Mouse (Mus musculus) spleen, adult 2 months (tissue): ENCODE results near the gene Hoxd10. TPM values are rescaled to one million over a fixed set of nuclear protein-coding genes. Genes with fewer than 3 reads are reported as not detected.

Experiments
- DNase-seq, 2 experiments: peaks; one replicate each; pipeline versions ENCODE4 v3.0.0 to v3.0.0-alpha.2; 2012 to 2021; ENCODE audit warnings: low spot score in 2 of 2, low read depth in 1 of 2
- H3K27ac ChIP-seq: fragments of 200-500 bp; 2 replicates; pipeline ENCODE4 v1.5.1; 2012; ENCODE audit warnings: low read length, inconsistent platforms; ENCODE audit not compliant: insufficient read depth
- H3K27me3 ChIP-seq: fragments of 200-500 bp; 2 replicates; pipeline ENCODE4 v1.6.1; 2012; ENCODE audit warnings: mild to moderate bottlenecking, moderate library complexity, low read length, inconsistent platforms; ENCODE audit not compliant: control insufficient read depth, insufficient read depth
- H3K36me3 ChIP-seq: fragments of 200-500 bp; 2 replicates; pipeline ENCODE4 v1.6.1; 2012; ENCODE audit warnings: mild to moderate bottlenecking, low read length, inconsistent platforms; ENCODE audit not compliant: control insufficient read depth, insufficient read depth
- H3K4me1 ChIP-seq: fragments of 200-500 bp; 2 replicates; pipeline ENCODE4 v1.6.1; 2011; ENCODE audit warnings: inconsistent platforms; ENCODE audit not compliant: control insufficient read depth, insufficient read depth, insufficient read length
- H3K4me3 ChIP-seq: fragments of 200-500 bp; 2 replicates; pipeline ENCODE4 v1.5.1; 2011; ENCODE audit warnings: mild to moderate bottlenecking, inconsistent platforms; ENCODE audit not compliant: insufficient read depth, insufficient read length; ENCODE audit errors: extremely low read depth
- CTCF ChIP-seq: fragments of 200-500 bp; IDR thresholded peaks from 2 replicates; pipeline ENCODE4 v1.5.1; 2011; ENCODE audit warnings: mild to moderate bottlenecking, inconsistent platforms; ENCODE audit not compliant: insufficient read depth, insufficient read length, insufficient replicate concordance; ENCODE audit errors: extremely low read depth
- POLR2A ChIP-seq: fragments of 200-500 bp; IDR thresholded peaks from 2 replicates; pipeline ENCODE4 v1.6.1; 2011; ENCODE audit warnings: low read depth, low read length, inconsistent platforms
- WGBS: fragments of 180-500 bp; shearing (Covaris S2); methylation state at CpG from one replicate; pipeline ENCODE4 v1.1.7; 2018; 5-methylcytosine and 5-hydroxymethylcytosine counted together
- polyA plus RNA-seq: library from polyadenylated mRNA; depleted of rRNA; stranded (reverse); fragments of >200 nt; gene quantifications from 2 replicates; pipeline ENCODE4 v1.2.3, GENCODE M21; 2012

Hoxd10 gene
- polyA plus RNA-seq, 1 experiment = not detected

DNA sequence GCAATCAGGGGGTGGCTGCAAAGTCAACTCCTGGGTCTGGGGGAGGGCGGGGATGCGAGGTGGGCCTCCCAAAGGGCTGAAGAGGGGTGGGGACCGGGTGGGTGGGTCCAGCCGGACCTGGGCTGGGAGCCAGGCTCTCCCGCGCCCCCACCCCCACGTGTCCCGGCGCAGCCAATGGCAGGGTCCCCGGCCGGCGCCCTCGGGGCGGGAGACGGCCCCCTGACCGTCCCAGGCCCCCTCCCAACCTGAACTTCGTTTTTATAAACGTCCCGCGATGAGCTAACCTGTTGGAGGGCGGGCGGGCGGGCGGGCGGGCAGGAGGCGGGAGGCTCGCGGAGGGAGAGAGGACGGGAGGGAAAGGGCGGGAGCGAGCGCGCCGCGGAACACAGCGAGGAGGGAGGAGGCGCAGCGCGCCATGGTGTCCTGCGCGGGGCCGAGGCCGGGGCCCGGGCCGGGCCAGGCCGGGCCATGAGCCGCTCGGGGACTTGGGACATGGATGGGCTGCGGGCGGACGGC, 23.8 kb upstream of the Hoxd10 start, which contains the start of gene Hoxd13:
Gene Hoxd13 (plus strand): TSS at position 469 of the 516 bp plus-strand sequence.
- DNase-seq = no peak
- TF ChIP-seq POLR2A (no peak), CTCF (no peak)
- H3K4me1 ChIP-seq = peaks cover 1% of the 10 kb centered on the region
- WGBS = 3% methylated on average over 35 of the region's 51 CpGs
- H3K27ac ChIP-seq = no peak within 1 kb of the TSS
- H3K4me3 ChIP-seq = peak within 1 kb of the TSS; percentile 4; the same call in 1 of the 2 replicates
- H3K36me3 ChIP-seq = no peaks in the 10 kb centered on the region
- H3K27me3 ChIP-seq = peaks cover 31% of the 10 kb centered on the region

DNA sequence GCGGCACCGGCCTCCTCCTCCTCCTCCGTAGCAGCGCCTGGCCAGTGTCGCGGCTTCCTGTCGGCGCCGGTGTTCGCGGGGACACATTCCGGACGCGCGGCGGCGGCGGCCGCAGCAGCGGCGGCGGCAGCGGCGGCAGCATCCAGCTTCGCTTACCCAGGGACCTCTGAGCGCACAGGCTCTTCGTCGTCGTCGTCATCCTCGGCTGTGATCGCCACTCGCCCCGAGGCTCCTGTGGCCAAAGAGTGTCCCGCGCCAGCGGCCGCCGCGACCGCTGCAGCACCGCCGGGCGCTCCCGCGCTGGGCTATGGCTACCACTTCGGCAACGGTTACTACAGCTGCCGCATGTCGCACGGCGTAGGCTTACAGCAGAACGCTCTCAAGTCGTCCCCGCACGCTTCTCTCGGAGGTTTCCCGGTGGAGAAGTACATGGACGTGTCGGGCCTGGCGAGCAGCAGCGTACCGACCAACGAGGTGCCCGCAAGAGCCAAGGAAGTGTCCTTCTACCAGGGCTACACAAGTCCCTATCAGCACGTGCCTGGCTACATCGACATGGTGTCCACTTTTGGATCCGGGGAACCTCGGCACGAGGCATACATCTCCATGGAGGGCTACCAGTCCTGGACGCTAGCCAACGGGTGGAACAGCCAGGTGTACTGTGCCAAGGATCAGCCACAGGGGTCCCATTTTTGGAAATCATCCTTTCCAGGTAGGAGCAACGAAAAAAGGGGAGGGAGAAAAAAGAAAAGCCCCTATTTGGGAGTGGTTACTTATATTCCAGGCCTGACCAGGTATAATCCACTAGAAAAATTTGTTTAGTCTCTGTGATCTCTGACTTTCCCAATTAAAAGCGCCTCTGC, 23.1 kb upstream of the Hoxd10 start:
- TF ChIP-seq POLR2A (no peak), CTCF (no peak)
- Histone ChIP-seq H3K27ac (no peak overlapping the region), H3K4me1 (peaks cover 2% of the 10 kb centered on the region), H3K27me3 (peaks cover 33% of the 10 kb centered on the region), H3K36me3 (no peaks in the 10 kb centered on the region), H3K4me3 (0 out of 2 replicates have a peak overlapping the region, but pooled peaks have one; percentile 4)
- WGBS = 2% methylated on average over 70 of the region's 74 CpGs
- no peak for DNase-seq

DNA sequence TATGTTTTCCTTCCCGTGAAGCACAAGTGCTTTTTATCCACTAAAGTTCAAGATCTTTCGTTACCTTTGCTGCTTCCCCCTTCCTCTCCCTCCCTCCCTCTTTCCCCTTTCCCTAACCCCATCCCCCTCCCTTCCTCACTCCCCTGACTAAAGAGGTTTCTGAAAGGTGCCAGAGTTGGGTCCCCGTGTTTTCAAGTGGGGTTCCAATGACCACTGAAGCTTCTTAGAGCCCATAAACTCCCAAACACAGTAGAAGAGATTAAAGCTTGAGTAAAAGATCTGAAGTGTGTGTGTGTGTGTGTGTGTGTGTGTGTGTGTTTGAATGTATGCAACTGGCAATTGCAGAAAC, 22.5 kb upstream of the Hoxd10 start:
- WGBS = 11% methylated on average over 3 of the region's 3 CpGs
- no peak overlapping the region for H3K4me3 ChIP-seq
- peaks cover 35% of the 10 kb centered on the region for H3K27me3 ChIP-seq
- TF ChIP-seq CTCF = no peak
- no peak for TF ChIP-seq POLR2A
- H3K36me3 ChIP-seq = no peaks in the 10 kb centered on the region
- peaks cover 2% of the 10 kb centered on the region for H3K4me1 ChIP-seq
- no peak for DNase-seq
- H3K27ac ChIP-seq = no peak overlapping the region

DNA sequence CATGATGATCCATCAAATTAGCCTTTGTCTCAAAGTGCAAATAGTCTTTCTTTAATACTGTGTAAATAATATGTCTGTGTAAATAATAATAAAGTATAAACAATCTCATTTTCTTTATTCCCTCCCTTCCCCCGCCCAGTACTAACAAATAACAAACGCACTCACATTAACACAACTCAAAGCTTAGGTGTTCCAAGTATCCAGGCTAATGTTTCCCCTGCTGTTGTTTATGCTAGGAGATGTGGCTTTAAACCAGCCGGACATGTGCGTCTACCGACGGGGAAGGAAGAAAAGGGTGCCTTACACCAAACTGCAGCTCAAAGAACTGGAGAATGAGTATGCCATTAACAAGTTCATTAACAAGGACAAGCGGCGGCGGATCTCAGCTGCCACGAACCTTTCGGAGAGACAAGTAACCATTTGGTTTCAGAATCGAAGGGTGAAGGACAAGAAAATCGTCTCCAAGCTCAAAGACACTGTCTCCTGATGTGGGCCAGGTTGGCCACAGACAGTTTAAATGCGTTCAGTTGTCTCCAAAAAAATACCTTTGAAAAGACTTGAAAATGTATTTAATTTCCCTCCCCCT, 22.0 kb upstream of the Hoxd10 start:
- Histone ChIP-seq H3K27ac (no peak overlapping the region), H3K4me3 (no peak overlapping the region), H3K4me1 (peaks cover 2% of the 10 kb centered on the region), H3K27me3 (peaks cover 37% of the 10 kb centered on the region), H3K36me3 (no peaks in the 10 kb centered on the region)
- 6% methylated on average over 14 of the region's 14 CpGs for whole genome bisulfite sequencing
- DNase-seq = no peak
- TF ChIP-seq CTCF = no peak
- no peak for TF ChIP-seq POLR2A

GRCm38 (mm10) chr2:74670632-74671188, 21.0 kb upstream of the Hoxd10 start:
- Histone ChIP-seq H3K27me3 (peaks cover 43% of the 10 kb centered on the region), H3K4me3 (no peak overlapping the region), H3K36me3 (no peaks in the 10 kb centered on the region), H3K27ac (no peak overlapping the region), H3K4me1 (peaks cover 2% of the 10 kb centered on the region)
- DNase-seq = no peak
- no peak for TF ChIP-seq CTCF
- TF ChIP-seq POLR2A = no peak
- 20% methylated on average over 3 of the region's 3 CpGs for WGBS

DNA sequence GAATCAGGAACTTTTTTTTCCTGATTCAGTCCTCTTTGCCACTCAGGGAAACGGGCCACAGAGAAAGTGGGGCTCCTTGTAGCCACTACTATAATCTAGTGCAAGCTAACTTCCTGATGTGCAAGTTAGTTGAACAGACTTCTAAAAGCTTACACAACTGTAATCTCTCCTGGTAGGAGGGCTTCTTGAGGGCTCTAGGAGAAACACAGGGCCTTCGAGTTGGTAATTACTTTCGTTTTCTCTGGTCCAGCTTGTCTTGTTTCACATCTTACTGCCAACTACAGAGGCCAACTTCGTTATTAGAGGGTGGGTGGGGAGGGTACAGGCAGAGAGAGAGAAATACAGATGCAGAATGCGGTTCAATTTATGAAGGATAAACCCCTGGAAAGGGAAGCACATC, 19.9 kb upstream of the Hoxd10 start:
- H3K27me3 ChIP-seq = peaks cover 40% of the 10 kb centered on the region
- H3K27ac ChIP-seq = no peak overlapping the region
- no peak for TF ChIP-seq CTCF
- TF ChIP-seq POLR2A = no peak
- H3K36me3 ChIP-seq = no peaks in the 10 kb centered on the region
- WGBS = 23% methylated on average over 5 of the region's 5 CpGs
- H3K4me3 ChIP-seq = no peak overlapping the region
- peaks cover 2% of the 10 kb centered on the region for H3K4me1 ChIP-seq
- DNase-seq = no peak
